Mouse (Mus musculus) lung, adult 10 weeks (tissue): ENCODE measurements around the gene Pbx4. TPM values are rescaled to one million over a fixed set of nuclear protein-coding genes. Genes with fewer than 3 reads are reported as not detected.

Experiments used
- polyA plus RNA-seq: library from polyadenylated mRNA; stranded (reverse); fragments of 350-450 nt; fragmentation: Illumina TruSeq; extraction: RNeasy Lipid Tissue Mini Kit (QIAGEN cat#74804); gene quantifications from one replicate; pipeline ENCODE4 v1.2.3, GENCODE M21; 2014; ENCODE audit warnings: low read depth, low replicate concordance; ENCODE audit not compliant: insufficient read depth

The Pbx4 gene
- 2.6 TPM for polyA plus RNA-seq

DNA sequence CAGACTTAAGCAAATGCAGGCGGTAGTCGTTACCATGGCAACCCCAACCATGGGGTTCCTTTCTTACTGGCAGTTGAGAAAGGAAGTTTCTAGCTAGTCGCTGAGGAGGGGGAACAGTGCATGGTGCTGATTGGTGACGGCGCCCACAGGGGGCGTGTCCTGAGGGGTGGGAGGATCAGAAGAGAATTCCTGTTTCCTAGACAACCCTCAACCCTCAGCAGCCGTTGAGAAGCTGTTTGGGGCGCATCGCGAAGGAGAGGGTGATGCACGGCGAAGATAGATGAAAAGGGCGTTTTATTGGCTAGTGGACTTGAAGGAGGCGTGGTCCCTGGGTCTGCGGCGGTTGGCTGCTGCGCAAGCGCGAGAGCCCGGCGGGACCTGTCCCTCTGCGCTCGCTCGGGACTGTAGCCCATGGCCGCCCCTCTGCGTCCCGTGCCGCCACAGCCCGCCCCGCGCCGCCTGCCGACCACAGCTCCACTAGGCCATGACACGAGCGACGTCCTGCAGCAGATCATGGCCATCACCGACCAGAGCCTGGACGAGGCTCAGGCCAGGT is at the start of gene Pbx4:
Pbx4 (plus strand) TSS at position 194 of the 556 bp plus-strand sequence.

DNA sequence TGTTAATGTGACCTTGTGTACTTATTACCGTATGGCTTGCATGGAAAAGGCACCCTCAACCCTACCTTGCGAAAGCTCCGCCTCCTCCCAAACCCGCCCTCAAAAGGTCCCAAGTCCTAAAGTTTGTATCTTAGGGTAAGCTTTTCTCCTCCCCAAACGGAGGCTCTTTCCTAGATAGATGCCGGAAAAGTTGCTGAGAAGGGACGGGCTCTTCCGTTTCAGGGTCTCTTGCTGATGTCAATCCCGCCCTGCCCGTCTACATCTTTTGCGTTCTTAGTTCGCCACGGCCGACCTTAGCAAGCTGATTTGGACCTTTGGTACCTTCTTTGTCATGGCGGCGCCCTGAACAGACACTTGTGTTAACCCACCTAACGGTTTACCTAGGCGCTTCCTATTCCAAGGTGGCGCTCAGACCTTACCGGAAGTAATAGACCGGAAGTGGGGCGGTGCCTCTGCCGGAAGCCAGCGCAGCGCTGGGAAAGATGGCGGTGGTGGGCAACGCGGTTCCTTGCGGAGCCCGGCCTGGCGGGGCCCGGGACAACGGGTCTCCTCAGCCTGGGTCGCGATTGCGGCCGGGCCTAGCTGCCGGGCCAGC is 41.4 kb upstream of the Pbx4 start, which contains the start of the genes Atp13a1 and Zfp866:
Atp13a1 (plus strand) TSS at position 391 of the 595 bp plus-strand sequence.
Zfp866 (minus strand) TSS at position 406 of the 595 bp plus-strand sequence.

GRCm38 (mm10) chr8:69808094-69808863 is 24.0 kb upstream of the Pbx4 start, which contains the start of gene Gmip:
Gene Gmip (plus strand): TSS chr8:69808679.

DNA sequence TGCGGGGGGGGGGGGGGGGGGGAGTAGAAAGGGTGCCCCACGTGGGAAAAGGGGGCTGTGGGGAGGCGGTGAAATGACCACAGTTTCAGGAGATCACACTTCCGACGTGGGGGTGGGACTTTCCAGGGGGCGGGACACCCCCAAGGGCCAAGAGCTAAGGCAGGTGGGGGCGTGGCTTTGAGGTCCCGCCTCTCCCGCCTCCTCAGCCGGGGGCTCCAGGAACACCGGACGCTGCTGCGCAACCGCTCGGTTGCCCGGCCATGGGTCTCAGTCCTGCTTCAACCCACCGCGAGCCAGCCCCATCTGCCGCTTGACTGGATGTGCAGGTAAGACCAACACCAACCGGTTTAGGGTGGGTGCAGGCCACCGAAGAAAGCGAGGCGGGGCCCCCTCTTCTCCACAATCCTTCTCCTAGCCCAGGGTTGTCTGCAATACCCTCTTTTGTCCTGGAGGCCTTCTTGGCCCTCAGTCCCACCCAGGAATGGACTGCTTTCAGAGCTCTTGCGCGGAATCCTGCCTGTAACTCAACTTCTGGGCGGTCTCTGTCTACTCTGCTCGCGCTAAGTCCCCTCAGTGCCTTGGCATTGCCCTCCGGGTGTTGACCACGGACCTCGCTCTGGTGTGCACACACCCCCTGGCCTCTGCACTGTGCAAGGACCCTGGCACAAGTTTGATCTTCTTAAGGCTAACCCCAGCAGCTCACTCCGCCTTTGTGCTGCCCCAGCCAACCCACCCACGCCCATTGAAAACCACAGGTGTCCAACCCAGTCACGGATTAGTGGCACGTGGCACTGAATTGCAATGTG is 9.7 kb upstream of the Pbx4 start, which contains the start of gene Lpar2:
Lpar2 (plus strand) TSS at position 44 of the 806 bp plus-strand sequence.

DNA sequence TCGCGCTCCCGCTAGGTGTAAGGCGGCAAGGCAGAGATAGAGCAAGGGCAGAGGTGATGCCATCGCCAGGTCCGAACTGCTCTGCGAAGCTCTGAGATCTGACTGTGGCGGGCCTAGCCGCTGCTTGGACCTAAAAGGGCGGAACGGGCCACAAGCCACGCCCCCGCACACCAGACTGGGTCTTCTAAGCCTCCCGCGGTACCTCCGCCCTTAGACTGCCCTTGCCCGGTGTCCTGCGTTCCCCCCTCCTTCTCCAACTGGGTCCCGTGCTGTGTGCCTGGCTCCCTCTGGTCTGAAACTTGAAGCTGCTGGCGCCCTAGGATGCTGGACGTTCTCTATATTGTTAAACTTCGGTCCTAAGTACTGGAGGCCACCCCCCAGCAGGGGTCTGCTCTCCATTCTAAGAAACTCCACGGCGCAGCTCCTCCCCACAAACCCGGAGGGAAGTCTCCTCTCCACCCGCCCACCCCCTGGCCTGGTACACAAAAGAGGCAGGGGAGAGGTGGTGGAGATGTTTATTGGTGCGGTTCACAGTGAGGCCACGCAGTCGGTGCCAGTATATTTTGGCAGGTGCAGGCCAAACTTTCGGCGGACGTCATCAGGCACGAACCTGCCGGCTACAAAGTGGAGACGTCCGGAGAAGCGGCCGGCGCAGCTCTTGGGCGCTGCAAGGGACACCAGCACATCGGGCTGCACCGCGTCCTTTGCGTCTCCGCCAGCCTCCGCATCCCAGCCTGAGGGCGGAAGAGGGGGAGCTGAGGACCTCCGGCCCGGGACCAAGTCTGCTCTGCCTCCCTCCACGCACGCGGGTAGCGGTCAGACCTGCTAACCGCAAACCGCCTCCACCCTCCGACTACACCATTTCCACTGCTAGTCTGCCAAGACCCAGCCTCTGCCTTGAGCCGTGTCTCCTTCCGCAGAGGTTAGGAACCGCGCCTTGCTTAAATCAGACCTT is 55.3 kb downstream of the Pbx4 start, which contains the start of gene Cilp2:
Cilp2 (minus strand) TSS at position 399 of the 955 bp plus-strand sequence.

GRCm38 (mm10) chr8:69902163-69903062 is 70.1 kb downstream of the Pbx4 start, which contains the start of the genes Tssk6, Ndufa13 and Yjefn3:
Gene Tssk6 (plus strand): TSS chr8:69902184.
Gene Ndufa13 (minus strand): TSS chr8:69902558.
Gene Yjefn3 (minus strand): TSS chr8:69902712.

Other genes starting within 250 kb of the Pbx4 start
- gene Zfp868, start 206.9 kb upstream of the Pbx4 start, polyA plus RNA-seq, result 8.6 TPM
- gene Zfp964, start 178.0 kb upstream of the Pbx4 start, polyA plus RNA-seq, result 1.1 TPM
- gene Zfp869, start 121.8 kb upstream of the Pbx4 start, polyA plus RNA-seq, result 14.2 TPM
- gene Zfp963, start 82.5 kb upstream of the Pbx4 start, polyA plus RNA-seq, result 4.0 TPM
- gene Gm20422, start 57.6 kb upstream of the Pbx4 start, polyA plus RNA-seq, result not detected
- gene Atp13a1, start 41.3 kb upstream of the Pbx4 start, polyA plus RNA-seq, result 13.8 TPM
- gene Zfp866, start 41.3 kb upstream of the Pbx4 start, polyA plus RNA-seq, result 11.1 TPM
- 12.9 TPM for gene Gmip, start 23.8 kb upstream of the Pbx4 start, polyA plus RNA-seq
- 1.1 TPM for gene Lpar2, start 10.1 kb upstream of the Pbx4 start, polyA plus RNA-seq
- gene Cilp2, start 55.2 kb downstream of the Pbx4 start, polyA plus RNA-seq, result 0.38 TPM
- 0.35 TPM for gene Tssk6, start 69.7 kb downstream of the Pbx4 start, polyA plus RNA-seq
- 137 TPM for gene Ndufa13, start 70.1 kb downstream of the Pbx4 start, polyA plus RNA-seq
- gene Yjefn3, start 70.2 kb downstream of the Pbx4 start, polyA plus RNA-seq, result 2.1 TPM
- gene Gatad2a, start 163.9 kb downstream of the Pbx4 start, polyA plus RNA-seq, result 24.1 TPM
- gene Mau2, start 210.2 kb downstream of the Pbx4 start, polyA plus RNA-seq, result 17.0 TPM
- 13.9 TPM for gene Sugp1, start 210.3 kb downstream of the Pbx4 start, polyA plus RNA-seq
- gene Tm6sf2, start 240.4 kb downstream of the Pbx4 start, polyA plus RNA-seq, result 1.8 TPM